Comparison of ENCODE assay signal across 8 mouse cellular contexts in the genomic region with DNA sequence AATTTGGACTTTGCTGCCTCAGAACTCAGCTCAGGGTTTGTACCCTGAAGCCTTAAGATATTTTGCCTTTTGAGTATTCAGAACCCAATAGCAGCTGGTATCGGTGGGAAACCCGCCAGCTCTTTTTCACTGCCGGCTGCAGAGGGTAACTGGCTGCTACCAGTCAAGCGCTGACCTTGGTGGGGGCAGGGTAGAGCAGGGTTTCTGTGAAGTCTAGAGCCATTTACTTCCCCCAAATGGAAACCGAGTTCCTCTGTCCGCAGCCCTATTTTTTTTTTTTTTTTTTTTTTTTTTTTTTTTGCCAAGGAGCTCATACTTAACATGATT. TPM values are rescaled to one million over a fixed set of nuclear protein-coding genes. Genes with fewer than 3 reads are reported as not detected.
DNase-seq lines count a peak whose midpoint lies in the region; ATAC-seq and TF ChIP-seq lines count a peak whose summit lies in the region.

No protein-coding gene starts in this region.

- H3K4me3 ChIP-seq in forebrain, postnatal 0 days (ENCODE audit: low read depth, low read length) = peak overlapping the region; percentile 73
- H3K4me3 ChIP-seq in hindbrain, embryonic 10.5 days = peak overlapping the region; percentile 86
- H3K4me3 ChIP-seq in lung, embryonic 15.5 days = peak overlapping the region; percentile 71

- peak overlapping the region; percentile 26; the same call in 1 of the 2 replicates for H3K9ac ChIP-seq in forebrain, postnatal 0 days
- peak overlapping the region; percentile 36 for H3K9ac ChIP-seq in lung, embryonic 15.5 days

- no peaks in the 10 kb centered on the region for H3K36me3 ChIP-seq in forebrain, postnatal 0 days (ENCODE audit: insufficient read depth)
- no peaks in the 10 kb centered on the region for H3K36me3 ChIP-seq in hindbrain, embryonic 10.5 days
- H3K36me3 ChIP-seq in lung, embryonic 15.5 days = no peaks in the 10 kb centered on the region

- no peak for ATAC-seq in forebrain, postnatal 0 days
- no peak for ATAC-seq in lung, embryonic 15.5 days (ENCODE audit: borderline replicate concordance, extremely low read depth, low FRiP score, low TSS enrichment)
- no peak for ATAC-seq in erythroid progenitor cell, adult 5-6 weeks (replicated peaks; ENCODE audit: low FRiP score, poor library complexity, severe bottlenecking)

- no peak for TF ChIP-seq CTCF in forebrain, postnatal 0 days (IDR thresholded peaks at IDR 0.05; ENCODE audit: low read depth)

- no peaks in the 10 kb centered on the region for H3K27me3 ChIP-seq in forebrain, postnatal 0 days (ENCODE audit: insufficient read depth, low read length)
- H3K27me3 ChIP-seq in hindbrain, embryonic 10.5 days (ENCODE audit: insufficient read depth, poor library complexity, severe bottlenecking) = no peaks in the 10 kb centered on the region
- no peaks in the 10 kb centered on the region for H3K27me3 ChIP-seq in lung, embryonic 15.5 days

- peaks cover 9% of the 10 kb centered on the region; the same call in 1 of the 2 replicates for H3K4me1 ChIP-seq in forebrain, postnatal 0 days (ENCODE audit: insufficient read depth)
- peaks cover 35% of the 10 kb centered on the region for H3K4me1 ChIP-seq in hindbrain, embryonic 10.5 days (replicated peaks)
- H3K4me1 ChIP-seq in lung, embryonic 15.5 days = peaks cover 29% of the 10 kb centered on the region

- H3K9me3 ChIP-seq in forebrain, postnatal 0 days (ENCODE audit: low read length) = no peaks in the 10 kb centered on the region
- no peaks in the 10 kb centered on the region for H3K9me3 ChIP-seq in hindbrain, embryonic 10.5 days
- no peaks in the 10 kb centered on the region for H3K9me3 ChIP-seq in lung, embryonic 15.5 days

- H3K4me2 ChIP-seq in forebrain, postnatal 0 days (ENCODE audit: low read depth) = peak overlapping the region; percentile 74
- H3K4me2 ChIP-seq in lung, embryonic 15.5 days = peak overlapping the region; percentile 77

- peak; percentile 67 for DNase-seq in ES-CJ7 (ENCODE audit: low read depth, low spot score)
- peak; percentile 34 for DNase-seq in brain, embryonic 18.5 days (ENCODE audit: low read depth, low spot score)
- peak; percentile 66 for DNase-seq in forebrain, postnatal 0 days
- peak; percentile 50 for DNase-seq in hindbrain, embryonic 10.5 days (ENCODE audit: low spot score)
- DNase-seq in layer of hippocampus, adult 9-11 months = peak; percentile 75
- peak; percentile 36 to 49 for DNase-seq in right cerebral cortex, adult 2 months (ENCODE audit: low spot score in 2 of 2)

- 1% methylated on average over 6 of the region's 6 CpGs for WGBS in forebrain, postnatal 0 days
- WGBS in hindbrain, embryonic 10.5 days = 2% methylated on average over 6 of the region's 6 CpGs
- under 1% methylated on average over 6 of the region's 6 CpGs for WGBS in lung, embryonic 15.5 days

- H3K27ac ChIP-seq in forebrain, postnatal 0 days (ENCODE audit: low read depth, low read length) = peak overlapping the region; percentile 62
- H3K27ac ChIP-seq in hindbrain, embryonic 10.5 days = peak overlapping the region; percentile 96
- H3K27ac ChIP-seq in lung, embryonic 15.5 days = peak overlapping the region; percentile 99

RNA-seq across cellular contexts. Expression of a gene that starts 1.7 kb away (rescaled TPM):
- 39.3 and 42.9 TPM in 2 replicates for total RNA-seq in forebrain, postnatal 0 days (2014; rRNA removed)
- polyA plus RNA-seq in forebrain, postnatal 0 days (2015; fragmentation: Nextera tagmentation; extraction: Ambion mirVana) = 47.0 and 50.1 TPM in 2 replicates
- 63.7 and 64.6 TPM in 2 replicates for polyA plus RNA-seq in hindbrain, embryonic 10.5 days (2016; fragmentation: Nextera tagmentation; extraction: Ambion mirVana)
- polyA plus RNA-seq in lung, embryonic 15.5 days (2015; fragmentation: Nextera tagmentation; extraction: Ambion mirVana) = 123 and 124 TPM in 2 replicates
- total RNA-seq in erythroid progenitor cell, adult 5-6 weeks (2015; ENCODE audit: low replicate concordance) = 10.8 and 24.7 TPM in 2 replicates
- 13.6 and 21.2 TPM in 2 replicates for total RNA-seq in erythroid progenitor cell, adult 5-6 weeks (2017; ENCODE audit: low replicate concordance)
